Mouse (Mus musculus) mouse trophoblast stem cell (cell line): ENCODE measurements at regions not wholly inside any gene's neighbourhood (a gene's known extent, or its start where the extent isn't known, plus 50 kb on each side); places are given as distances from the start of the nearest gene placed in this dataset.

Experiments
- in situ Hi-C, 2 experiments: fragments of 300-500 bp; cut with MseI, MboI; formaldehyde crosslinking; loops; 2 replicates in 1 of 2; 3 replicates in 1 of 2; pipeline ENCODE4 v1.15.1; 2025

DNA sequence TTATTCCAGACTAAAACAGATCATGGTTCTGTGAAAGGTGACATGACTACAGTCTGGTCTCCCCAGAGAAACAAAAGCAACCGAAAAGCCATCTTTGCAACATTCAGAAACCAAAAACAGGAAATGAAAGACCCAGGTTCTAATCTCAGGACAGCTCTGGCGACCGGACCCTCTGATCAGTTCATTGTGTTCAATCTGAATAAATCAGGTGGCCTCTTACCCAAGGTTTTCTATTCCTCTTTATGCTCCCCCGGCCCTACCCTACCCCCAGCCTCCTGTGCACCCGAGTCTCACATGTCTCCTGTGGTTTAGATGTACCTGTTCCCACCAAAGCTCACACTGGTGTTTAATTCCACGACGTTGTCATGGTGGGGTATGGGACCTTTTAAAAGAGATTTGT, 238.6 kb upstream of the Jmjd1c start:
- in situ Hi-C loops, result no loop called here

- in situ Hi-C loops, result no loop called here
These were observed 234.5 kb upstream of the Jmjd1c start for GRCm38 (mm10) chr10:66861421-66861820.

DNA sequence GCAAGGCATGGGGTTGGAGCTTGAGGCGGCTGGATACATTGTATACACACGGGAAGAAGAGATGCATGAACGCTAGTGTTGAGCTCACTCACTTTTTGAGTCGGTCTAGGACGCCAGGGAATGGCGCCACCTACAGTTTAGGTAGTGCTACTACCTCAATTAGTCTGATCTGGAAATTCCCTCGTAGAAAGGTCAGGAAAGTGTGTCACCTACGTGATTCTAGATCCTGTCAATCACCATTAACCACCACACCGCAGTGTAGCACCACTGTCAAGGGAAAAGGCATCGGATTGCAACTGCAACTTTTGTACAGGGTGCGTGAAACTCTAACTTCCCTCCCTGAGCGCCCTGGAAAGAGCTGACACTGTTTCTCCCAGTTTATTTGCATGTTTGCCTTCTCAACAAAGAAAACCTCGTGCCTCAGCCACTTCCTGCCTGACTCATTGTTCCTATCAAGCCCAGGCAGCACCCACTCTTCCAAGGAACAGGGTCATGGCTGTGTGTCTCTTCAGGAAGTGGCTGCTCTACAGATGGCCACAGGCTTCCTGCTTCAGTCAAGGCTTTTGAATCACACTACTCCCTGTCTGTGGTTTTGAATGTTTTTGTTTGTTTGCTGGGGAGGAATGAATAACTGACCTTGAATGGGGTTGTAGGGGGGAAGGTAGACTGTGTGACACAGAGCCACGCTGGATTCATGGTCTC, 231.6 kb upstream of the Jmjd1c start:
- in situ Hi-C loops, result no loop called here

GRCm38 (mm10) chr10:66865010-66865582, 230.8 kb upstream of the Jmjd1c start:
- in situ Hi-C loops, result no loop called here

GRCm38 (mm10) chr10:66871133-66871664, 224.7 kb upstream of the Jmjd1c start:
- in situ Hi-C loops, result no loop called here

DNA sequence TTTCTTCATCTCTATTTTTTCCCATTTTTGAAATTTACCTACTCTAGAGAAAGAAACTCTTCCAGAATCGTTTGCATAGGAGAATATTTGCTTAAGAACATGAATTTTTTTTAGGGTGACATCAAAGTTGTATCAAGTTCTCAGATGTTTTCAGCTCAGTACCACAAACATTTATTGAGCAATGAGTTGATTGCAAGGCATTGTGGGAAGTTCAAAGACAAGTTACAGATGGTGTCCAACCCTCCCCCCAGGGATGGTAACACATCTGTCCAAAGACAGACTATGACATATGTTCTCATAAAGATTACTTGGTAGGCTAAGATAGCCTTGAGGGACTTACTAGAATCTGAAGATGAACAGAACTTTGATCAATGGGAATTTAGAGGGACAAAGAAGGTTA, 224.3 kb upstream of the Jmjd1c start:
- in situ Hi-C loops, result no loop called here

DNA sequence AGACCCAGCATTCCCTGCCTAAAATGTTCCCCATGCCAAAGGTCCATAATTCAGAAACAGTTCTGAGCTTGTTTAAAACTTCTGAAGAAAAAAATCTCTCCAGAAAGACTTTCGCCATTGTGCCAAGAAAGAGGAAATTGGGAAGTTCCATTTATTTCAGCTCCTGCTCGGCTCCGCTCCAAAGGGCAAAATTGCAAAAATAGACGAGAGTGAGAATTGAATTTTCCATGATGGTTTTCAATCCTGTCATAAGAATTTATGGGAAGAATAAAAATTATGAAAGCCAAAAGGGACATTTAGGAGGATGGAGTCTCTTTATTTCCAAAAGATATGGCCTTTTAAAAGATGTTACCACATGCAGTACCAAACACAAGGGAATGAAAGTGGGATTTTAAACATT, 222.5 kb upstream of the Jmjd1c start:
- in situ Hi-C loops, result no loop called here

GRCm38 (mm10) chr10:66879071-66879470, 216.9 kb upstream of the Jmjd1c start:
- in situ Hi-C loops, result no loop called here

GRCm38 (mm10) chr10:66882825-66883224, 213.1 kb upstream of the Jmjd1c start:
- in situ Hi-C loops, result no loop called here

DNA sequence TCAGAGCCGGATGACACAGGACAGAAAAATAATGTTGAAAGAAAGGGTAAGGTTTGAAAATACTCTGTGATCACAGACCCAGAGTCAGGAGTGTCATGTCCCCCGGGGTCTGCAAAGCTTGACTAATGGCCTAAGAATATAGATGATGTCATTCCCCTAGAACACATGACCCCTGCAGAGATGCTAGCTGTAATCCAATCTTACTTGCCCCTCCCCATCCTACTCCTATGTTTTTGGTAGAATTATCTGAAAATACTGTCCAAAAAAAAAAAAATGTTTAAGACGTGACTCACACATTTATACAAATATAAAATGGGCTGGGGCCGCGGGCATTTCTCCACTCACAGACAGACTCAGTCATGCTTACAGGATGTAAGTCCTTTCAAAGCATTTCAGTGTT, 210.3 kb upstream of the Jmjd1c start:
- in situ Hi-C loops, result no loop called here

GRCm38 (mm10) chr10:66889786-66890555, 206.0 kb upstream of the Jmjd1c start:
- in situ Hi-C loops, result no loop called here

DNA sequence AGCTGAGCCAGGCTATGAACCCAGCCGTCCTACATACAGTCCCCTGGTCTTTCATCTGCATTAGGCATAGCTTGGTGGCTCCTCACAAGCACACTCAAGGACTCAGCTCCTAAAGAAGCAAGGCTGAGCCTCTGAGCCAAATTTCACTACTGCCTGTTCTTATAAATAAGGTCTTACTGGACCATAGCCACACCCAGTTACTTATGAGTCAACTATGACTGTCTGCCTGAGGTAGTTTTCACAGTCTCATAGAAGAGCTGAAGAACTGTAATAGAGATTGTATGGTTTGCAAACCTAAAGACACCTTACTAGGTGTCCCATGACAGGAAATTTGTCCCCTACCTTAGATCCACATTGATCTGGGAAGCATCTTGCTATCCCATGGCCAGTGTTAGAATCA, 204.1 kb upstream of the Jmjd1c start:
- in situ Hi-C loops, result no loop called here

- in situ Hi-C loops, result no loop called here
These were observed 202.1 kb upstream of the Jmjd1c start for GRCm38 (mm10) chr10:66893836-66894235.

DNA sequence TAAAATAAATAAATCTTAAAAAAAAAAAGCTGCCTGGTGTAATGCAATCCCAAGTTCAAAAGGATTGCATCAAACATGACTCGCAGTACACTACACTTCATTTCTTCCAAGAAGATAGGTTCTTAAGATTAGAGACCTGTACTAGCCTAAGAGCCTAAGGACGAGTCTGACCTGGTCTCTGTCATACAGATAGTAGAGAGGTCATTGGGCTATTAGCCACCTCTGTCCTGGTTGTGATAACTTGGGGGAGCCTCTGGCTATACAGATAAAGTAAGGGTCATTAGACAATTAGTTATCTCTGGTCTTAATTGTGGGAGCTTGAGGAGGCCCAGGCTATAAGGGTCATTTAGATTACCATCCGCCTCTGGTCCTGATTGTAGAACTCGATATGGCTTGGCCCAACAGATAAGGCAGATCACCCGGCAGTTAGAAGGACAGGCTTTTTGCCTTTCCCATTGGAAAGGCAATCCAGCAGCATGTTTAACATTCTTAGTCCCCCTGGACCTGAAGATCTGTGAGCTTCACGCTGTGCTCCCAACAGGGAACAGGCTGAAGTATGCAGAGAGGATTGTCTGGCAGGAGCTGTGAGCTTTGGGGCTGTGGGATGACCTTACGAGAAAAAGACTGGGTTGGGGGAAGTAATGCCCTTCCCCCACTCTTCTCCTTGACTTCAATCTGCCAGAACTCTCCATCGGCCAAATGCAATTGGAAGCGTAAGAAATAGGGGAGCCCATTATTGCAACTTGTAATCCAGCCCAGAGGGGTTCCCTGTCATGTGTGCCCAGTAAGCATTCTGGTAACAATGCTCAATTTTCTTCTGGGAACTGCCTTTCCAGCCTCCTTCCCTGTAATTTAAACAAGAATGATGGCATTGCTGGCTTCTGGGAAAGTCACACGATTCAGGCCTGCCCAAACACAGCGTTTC, 199.0 kb upstream of the Jmjd1c start:
- in situ Hi-C loops, result no loop called here

- in situ Hi-C loops, result no loop called here
These were observed 196.2 kb upstream of the Jmjd1c start for GRCm38 (mm10) chr10:66899724-66900123.

- in situ Hi-C loops, result no loop called here
These were observed 195.1 kb upstream of the Jmjd1c start for GRCm38 (mm10) chr10:66900781-66901180.

GRCm38 (mm10) chr10:66901873-66902272, 194.1 kb upstream of the Jmjd1c start:
- in situ Hi-C loops, result no loop called here

DNA sequence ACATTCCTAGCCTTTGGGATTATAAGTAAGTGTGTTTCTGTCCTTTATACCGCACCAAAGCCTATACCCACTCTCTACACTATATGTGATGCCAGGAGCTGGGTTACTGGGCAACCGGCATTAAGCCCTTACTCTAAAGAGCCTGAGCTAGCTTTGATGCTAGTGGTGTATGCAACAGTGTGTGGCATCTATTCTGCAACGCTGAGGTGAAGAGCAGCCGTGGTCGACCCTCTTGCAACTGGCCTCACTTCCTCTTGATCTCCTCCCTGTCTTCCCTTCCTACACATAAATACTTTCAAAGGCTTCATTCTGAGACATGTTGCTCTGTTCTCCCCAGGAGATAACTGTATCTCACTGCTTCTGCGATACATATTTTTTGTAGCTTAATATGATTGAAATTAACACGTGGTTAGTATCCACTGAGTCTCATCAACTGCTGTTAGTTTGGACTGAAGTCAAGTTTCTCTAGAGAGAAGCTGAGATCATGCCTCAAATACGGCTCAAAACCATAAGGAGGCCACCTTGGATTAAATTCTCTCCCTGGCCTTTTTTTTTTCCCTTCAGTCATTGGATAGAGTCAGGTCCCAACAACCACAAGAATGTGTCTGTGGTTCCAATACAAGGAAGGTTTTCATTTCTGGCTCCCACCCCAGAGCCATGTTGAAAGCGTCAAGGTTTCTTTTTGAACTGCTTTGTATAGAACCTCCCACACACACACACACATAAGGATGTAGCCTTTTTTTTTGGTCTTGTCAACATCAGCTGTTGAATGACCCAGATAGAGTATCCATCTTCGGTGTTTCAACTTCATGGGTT, 191.2 kb upstream of the Jmjd1c start:
- in situ Hi-C loops, result no loop called here

DNA sequence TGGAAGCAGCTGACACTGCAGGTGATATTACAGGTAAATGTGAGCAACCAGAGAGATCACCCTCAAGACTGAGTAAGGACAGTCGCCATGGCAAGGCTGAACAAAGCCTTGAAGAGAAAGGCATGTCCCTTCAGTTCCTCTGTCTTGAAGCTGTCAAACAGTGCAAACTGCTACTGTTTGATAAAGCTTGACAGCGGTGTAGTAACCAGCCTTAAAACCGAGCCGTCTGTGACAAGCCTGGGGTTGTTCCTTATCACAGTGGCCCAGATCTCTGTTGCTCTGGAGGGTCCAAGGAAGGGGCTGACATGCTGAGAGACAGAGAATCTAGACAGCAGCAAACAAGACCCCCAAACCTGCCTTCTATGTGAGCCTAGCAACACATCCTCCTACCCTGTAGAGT, 188.1 kb upstream of the Jmjd1c start:
- in situ Hi-C loops, result no loop called here

GRCm38 (mm10) chr10:66909204-66909889, 186.6 kb upstream of the Jmjd1c start:
- in situ Hi-C loops, result no loop called here
